Mouse (Mus musculus) c-Kit-negative CD71-positive TER-119-positive erythroid progenitor cells, embryonic 14.5 days (primary cell): ENCODE results near the gene Snx29.

Experiments used
- DNase-seq: peaks from one replicate; pipeline ENCODE4 v3.0.0-alpha.2; 2013; ENCODE audit warnings: low read depth, low spot score

Snx29 gene

DNA sequence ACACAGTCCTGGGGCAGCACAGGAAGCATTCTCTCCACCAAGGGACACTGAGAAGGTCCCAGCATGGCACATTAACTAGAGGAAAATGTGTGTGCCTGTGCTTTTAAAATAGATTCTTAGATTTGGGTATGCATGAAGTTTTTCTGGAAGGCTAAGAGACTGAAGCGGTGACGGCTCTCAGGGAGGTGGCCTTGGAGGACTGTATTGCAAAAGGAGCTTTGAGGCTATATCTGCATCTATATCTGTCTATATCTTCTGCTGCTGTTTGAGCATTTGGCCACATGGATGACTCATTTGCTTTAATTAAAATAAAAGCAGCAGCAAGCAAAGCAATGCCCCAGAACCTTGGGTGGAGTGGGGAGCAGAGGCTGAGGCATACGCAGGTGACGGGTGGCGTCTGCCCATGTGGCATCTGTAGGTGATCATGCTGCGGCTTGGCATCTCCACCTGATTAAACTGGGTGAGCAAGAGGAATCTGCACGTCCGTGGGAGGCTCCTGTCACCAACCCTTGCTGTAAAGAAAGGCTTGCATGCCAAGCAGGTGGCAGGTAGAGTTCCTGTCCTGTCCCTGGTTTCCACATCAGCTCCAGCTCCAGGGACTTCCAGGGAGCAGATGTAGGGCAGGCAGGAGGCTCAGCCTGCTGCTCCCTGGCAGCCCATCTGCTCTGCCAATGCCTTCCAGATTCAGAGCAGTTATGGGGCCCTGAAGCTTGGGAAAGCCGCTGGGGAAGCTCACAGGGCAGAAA, 456.2 kb downstream of the Snx29 start:
- DNase-seq: no peak

DNA sequence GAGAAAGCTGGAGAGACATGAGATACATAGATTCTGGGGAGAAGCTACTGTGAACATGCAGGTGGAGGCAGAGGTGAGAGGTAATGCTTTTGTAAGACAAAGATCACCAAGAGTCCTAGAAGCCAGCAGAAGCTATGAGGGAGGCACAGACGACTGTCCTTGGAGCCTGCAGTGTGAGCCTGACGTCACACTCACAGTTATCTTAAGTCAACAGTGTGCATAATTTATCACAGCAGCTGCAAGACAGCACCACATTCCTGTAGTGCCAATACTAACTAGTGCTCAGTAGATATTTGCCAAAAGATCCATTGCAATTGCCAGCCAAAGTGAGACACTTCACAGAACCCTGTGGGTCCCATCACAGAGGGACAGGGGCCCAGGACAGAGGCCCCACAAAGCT, 459.4 kb downstream of the Snx29 start:
- DNase-seq: peak; percentile 6

GRCm38 (mm10) chr16:11783337-11783736, 460.6 kb downstream of the Snx29 start:
- no peak for DNase-seq

DNA sequence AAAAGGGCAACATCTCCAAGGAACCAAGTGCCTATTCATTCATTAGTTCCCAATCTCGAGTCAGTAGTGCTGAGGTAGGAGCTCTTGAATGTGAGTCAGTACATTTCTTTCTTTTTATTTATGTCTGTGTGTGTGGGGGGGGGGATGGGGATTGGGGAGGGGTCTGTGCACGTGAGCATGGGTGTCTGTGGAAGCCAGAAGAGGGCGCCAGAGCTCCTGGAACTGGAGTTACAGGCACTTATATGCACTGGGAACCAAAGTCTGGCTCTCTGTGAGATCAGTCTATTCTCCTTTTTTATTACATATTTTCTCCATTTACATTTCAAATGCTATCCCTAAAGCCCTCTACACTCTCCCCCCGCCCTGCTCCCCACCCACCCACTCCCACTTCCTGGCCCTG, 461.6 kb downstream of the Snx29 start:
- DNase-seq: no peak

- no peak for DNase-seq
These were observed 463.1 kb downstream of the Snx29 start for GRCm38 (mm10) chr16:11785806-11786205.

DNA sequence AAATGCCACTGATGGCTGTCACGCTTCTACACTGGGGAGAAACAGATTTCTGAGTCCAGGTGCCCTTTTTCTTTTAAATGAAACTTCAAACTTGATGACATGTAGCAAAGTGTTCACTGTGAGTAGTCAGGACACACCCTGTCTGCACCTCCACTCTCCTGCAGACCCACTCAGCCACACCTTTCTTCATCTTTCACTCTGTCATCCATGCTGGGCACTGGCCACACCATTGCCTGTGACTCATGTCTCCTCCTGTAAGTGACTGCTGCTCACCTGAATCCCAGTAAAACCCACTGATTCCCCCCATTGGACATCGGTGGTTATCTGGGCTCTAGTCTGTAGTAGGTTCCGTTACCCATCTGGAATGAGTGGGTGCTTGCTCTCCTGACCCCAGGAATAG, 467.8 kb downstream of the Snx29 start:
- no peak for DNase-seq

DNA sequence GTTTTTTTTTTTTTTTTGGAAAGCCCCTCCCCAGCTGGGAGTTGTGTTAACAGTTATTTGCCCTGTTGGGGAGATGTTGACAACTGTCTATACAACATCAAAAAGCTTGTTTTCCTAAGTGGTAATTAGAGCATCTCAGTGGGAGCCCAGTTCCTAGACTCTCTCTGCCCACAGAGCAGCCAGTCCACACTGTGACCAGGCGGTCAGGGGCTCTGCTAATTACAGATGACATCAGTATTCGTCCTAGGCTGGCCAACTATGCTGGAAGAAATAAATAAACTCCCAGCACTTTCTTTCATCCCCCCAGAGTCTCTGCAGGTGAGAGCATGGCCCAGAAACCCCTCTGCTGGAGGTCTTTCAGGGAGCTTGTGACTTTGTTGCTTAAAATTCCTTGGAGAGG, 470.7 kb downstream of the Snx29 start:
- DNase-seq: no peak

GRCm38 (mm10) chr16:11794628-11795027, 471.9 kb downstream of the Snx29 start:
- no peak for DNase-seq

GRCm38 (mm10) chr16:11795758-11796460, 473.2 kb downstream of the Snx29 start:
- DNase-seq: no peak

DNA sequence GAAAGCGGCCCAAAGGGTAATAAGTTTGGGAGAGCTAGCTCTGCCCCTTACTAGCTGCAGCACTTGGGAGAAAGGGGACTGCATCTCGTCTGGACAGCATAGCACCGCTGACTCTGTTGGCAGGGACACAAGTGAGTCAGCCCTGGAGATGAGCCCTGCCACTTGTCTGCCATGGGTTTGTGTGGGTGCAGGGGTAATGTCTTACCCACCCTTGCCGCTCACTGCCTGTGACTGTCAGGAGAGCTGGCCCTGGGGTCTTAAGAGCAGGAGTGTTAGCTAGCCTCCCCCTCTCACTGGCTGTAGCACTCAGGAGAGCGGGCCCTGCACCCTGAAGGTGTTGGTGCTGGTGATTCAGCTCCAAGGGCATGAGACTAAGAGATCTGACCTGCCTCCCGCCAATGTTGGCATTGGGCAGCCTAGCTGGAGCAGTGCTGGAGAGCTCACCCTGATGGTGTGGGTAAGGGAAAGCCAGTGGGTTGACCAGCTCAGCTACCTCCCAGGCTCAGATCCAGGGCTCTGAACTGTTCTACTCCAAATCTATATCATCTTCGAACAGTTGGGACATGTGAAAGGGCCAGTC, 479.3 kb downstream of the Snx29 start:
- DNase-seq: no peak
